Mouse (Mus musculus) Muller cell, postnatal 12 days (primary cell): ENCODE data around the gene Ap1s2.

Experiments
- DNase-seq: peaks from one replicate; pipeline ENCODE4 v3.0.0-alpha.2; 2015; ENCODE audit errors: inconsistent ontology term

The Ap1s2 gene

GRCm38 (mm10) chrX:163981092-163981491, 72.3 kb downstream of the Ap1s2 start:
- DNase-seq = no peak

GRCm38 (mm10) chrX:163981500-163981899, 72.7 kb downstream of the Ap1s2 start:
- no peak for DNase-seq

GRCm38 (mm10) chrX:163982129-163982528, 73.3 kb downstream of the Ap1s2 start:
- DNase-seq = no peak
